Mouse (Mus musculus): Measurements from ENCODE around the gene Atp5d. TPM values are rescaled to one million over a fixed set of nuclear protein-coding genes. Genes with fewer than 3 reads are reported as not detected.
"Not testable (repeated sequence)": the region's sequence is repeated elsewhere in the genome, so short reads cannot be mapped to it uniquely, and the experiment has no call there.

The Atp5d gene
- polyA plus RNA-seq, 1 experiment from 2014 or later, result 861 TPM

DNA sequence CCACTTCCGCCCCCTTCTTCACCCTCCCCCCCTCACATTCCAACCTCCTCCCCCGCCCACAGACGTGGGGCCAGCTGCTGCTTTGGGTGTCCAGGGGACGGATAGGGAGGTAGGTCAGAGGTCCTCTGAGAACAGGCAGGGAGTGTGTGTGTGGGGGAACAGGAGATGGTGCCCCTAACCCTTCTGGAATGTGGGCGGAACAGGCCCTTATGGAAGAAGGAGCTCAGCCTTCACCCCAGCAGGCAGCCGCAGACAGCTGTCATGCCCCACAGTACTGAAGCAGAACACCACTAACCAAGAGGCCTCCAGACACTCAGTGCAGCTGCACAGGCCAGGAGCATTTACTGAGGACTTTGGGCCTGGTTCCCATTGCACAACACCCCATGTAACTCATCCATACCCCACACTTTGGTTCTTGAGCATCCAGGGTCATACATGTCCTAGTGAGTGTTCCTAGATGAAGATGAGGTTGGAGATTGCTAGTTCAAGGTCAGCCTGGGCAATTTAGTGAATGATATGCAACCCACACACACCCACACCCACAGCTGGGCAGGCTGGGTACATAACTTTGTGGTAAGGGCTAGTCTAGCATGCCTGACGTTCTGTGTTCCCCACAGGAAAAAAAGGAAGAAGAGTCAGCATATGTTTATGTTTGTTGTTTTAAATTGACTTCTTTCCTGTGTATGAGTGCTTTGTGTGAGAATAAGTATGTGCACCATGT is 23.2 kb downstream of the Atp5d start:
- Histone ChIP-seq H3K36me3 (peaks cover 12% of the 10 kb centered on the region), H3K4me3 (peak overlapping the region; percentile 41), H3K4me2 (peak overlapping the region; percentile 86), H3K9me3 (replicated peaks) (no peaks in the 10 kb centered on the region), H3K27ac (ENCODE audit: poor library complexity, severe bottlenecking) (peak overlapping the region; percentile 97), H3K9ac (peak overlapping the region; percentile 78), H3K4me1 (replicated peaks) (peaks cover 91% of the 10 kb centered on the region), H3K27me3 (replicated peaks) (no peaks in the 10 kb centered on the region)
- 14% methylated on average over 6 of the region's 7 CpGs for WGBS
- ATAC-seq (ENCODE audit: insufficient number of reproducible peaks, low FRiP score), result no peak

DNA sequence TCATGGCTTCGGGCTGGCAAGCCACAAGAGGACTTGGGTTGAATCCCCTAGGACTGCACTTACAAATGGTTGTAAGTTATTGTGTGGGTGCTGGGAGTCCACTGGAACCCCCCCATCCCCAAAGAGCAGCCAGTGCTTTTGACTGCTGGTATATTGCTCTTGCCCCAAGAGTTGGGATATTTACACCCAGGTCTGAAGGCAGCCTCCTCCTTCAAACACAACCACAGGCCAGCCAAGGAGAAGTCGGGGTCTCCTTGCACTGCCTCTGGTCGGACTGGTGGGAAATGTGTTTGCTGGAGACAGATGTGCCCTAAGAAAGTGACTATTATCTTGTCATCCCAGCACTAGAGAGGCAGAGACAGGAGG is 23.8 kb downstream of the Atp5d start:
- no peak for ATAC-seq (ENCODE audit: insufficient number of reproducible peaks, low FRiP score)
- WGBS, result 76% methylated on average over 3 of the region's 3 CpGs
- Histone ChIP-seq H3K36me3 (peaks cover 7% of the 10 kb centered on the region), H3K27me3 (replicated peaks) (no peaks in the 10 kb centered on the region), H3K9me3 (replicated peaks) (no peaks in the 10 kb centered on the region), H3K4me3 (no peak overlapping the region), H3K4me2 (no peak overlapping the region), H3K4me1 (replicated peaks) (peaks cover 90% of the 10 kb centered on the region), H3K9ac (peak overlapping the region; percentile 78), H3K27ac (ENCODE audit: poor library complexity, severe bottlenecking) (peak overlapping the region; percentile 97)

DNA sequence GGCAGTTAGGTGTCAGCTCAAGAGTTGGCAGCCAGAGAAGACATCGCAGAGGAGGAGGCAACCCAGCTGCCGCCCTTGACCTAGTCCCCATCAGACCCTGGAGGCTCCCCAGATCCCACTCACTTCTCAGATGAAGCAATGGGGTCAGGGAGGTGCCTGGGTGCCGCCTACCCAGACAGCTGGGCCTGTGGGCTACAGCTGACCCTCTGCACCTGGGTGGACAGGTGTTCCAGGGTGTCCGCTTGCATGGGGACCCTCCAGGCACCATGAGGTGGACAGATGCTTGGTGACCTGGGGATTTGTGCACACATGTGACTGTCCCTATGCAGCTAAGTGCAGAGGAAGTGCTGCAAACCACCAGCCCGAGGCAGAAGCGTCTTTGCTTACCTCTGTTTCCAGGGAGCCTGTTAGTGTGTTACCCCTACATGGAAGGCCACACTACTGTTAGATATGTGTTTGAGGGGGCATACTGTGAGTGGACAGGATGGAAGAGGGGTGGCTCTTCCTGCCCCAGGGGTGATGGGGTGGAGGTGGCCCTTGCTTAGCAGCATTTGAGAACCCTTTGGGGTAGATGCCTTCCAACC is 24.4 kb downstream of the Atp5d start:
- no peak for ATAC-seq (ENCODE audit: insufficient number of reproducible peaks, low FRiP score)
- Histone ChIP-seq H3K9me3 (replicated peaks) (no peaks in the 10 kb centered on the region), H3K27me3 (replicated peaks) (no peaks in the 10 kb centered on the region), H3K27ac (ENCODE audit: poor library complexity, severe bottlenecking) (peak overlapping the region; percentile 97), H3K4me1 (replicated peaks) (peaks cover 85% of the 10 kb centered on the region), H3K4me3 (no peak overlapping the region), H3K9ac (peak overlapping the region; percentile 78), H3K4me2 (no peak overlapping the region), H3K36me3 (0 out of 2 replicates have a peak, but pooled peaks cover 2% of the 10 kb centered on the region)
- WGBS, result 74% methylated on average over 6 of the region's 6 CpGs

DNA sequence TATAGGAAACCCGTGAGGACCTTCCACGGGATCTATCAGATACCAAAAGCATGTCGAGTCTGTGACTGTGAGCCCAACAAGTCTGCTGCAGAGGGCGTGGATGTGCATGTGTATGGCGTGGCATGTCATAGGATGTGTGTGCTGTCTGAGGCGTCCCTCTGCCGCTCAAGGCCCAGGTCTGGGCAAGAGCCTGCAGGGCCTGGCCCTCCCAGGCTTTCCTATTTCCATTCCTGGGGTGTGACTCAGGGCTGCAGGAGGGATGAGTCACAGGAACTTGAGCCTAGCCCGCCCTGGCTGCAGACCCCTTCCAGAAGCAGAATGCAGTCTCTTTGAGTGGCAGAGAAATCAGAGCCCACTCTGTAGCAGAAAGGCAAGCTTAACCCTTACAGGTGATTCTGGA is 25.3 kb downstream of the Atp5d start:
- Histone ChIP-seq H3K9me3 (replicated peaks) (no peaks in the 10 kb centered on the region), H3K4me1 (replicated peaks) (peaks cover 79% of the 10 kb centered on the region), H3K9ac (peak overlapping the region; percentile 62), H3K36me3 (0 out of 2 replicates have a peak, but pooled peaks cover under 1% of the 10 kb centered on the region), H3K4me2 (peak overlapping the region; percentile 75), H3K27ac (ENCODE audit: poor library complexity, severe bottlenecking) (peak overlapping the region; percentile 97), H3K27me3 (replicated peaks) (no peaks in the 10 kb centered on the region), H3K4me3 (no peak overlapping the region)
- no peak for ATAC-seq (ENCODE audit: insufficient number of reproducible peaks, low FRiP score)
- 36% methylated on average over 8 of the region's 8 CpGs for WGBS

DNA sequence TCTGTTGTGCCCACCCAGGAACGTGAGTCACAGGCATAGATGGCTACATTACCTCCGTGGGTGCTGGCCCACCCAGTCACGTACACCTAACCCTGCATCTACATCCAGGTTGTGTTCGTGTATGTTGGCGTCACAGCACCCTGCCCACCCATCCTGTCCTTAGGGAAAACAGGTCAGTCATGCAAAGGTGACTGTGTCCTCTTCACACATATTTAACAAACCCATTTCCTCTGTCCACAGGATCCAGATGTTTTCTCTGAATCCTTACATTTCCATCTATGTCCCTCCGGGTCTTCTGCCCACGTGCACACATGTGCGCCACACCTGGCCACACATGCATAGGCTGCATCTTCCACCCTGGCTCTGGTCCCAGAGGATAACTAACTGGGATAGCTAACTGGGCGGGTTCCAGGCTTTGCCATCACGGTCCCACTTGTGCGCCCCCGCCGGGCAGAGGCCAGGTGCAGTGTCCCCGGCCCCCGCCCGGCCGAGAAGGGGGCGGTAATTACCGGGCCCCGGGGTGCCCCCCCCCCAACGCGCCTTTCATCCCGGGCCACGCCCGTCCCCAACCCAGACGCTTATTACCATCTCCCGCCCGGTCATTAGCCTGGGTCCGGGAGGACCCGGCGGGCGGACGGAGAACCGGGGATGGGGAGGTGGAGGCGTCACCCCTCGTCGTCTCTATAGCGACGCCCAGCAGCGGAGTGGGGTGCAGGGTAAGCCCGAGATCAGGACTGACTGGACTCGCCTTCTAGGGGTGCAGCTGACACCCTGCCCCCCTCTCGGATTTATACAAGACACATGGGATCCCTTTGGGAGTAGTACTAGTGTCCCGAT is 25.9 kb downstream of the Atp5d start:
- Histone ChIP-seq H3K4me1 (replicated peaks) (peaks cover 79% of the 10 kb centered on the region), H3K27ac (ENCODE audit: poor library complexity, severe bottlenecking) (peak overlapping the region; percentile 97), H3K27me3 (replicated peaks) (no peaks in the 10 kb centered on the region), H3K4me2 (peak overlapping the region; percentile 75), H3K9me3 (replicated peaks) (no peaks in the 10 kb centered on the region), H3K4me3 (peak overlapping the region; percentile 38), H3K9ac (peak overlapping the region; percentile 62), H3K36me3 (no peaks in the 10 kb centered on the region; the same call in 1 of the 2 replicates)
- no peak for ATAC-seq (ENCODE audit: insufficient number of reproducible peaks, low FRiP score)
- 8% methylated on average over 44 of the region's 44 CpGs for WGBS

DNA sequence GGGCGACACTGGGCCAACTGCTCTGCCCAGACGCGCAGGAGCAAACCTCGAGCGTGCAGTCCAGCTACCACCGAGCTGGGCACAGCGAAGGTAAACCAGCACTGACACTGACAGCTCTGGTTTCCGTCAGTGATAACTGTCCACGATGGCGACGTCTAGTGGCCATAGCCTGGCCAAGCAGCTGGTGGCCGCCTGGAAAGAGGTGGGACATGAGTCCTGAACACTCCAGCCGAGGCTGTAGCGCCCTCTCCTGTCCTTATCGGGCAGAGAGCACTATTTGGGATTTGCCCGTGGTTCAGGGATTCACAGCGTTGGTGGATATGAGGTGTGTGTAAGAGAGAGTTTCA is 26.5 kb downstream of the Atp5d start:
- Histone ChIP-seq H3K9ac (peak overlapping the region; percentile 62), H3K9me3 (replicated peaks) (no peaks in the 10 kb centered on the region), H3K27ac (ENCODE audit: poor library complexity, severe bottlenecking) (peak overlapping the region; percentile 97), H3K4me1 (replicated peaks) (peaks cover 81% of the 10 kb centered on the region), H3K4me2 (peak overlapping the region; percentile 75), H3K4me3 (peak overlapping the region; percentile 38), H3K27me3 (replicated peaks) (no peaks in the 10 kb centered on the region), H3K36me3 (peaks cover 4% of the 10 kb centered on the region)
- WGBS, result 0% methylated on average over 17 of the region's 17 CpGs
- peak; percentile 30 for ATAC-seq (ENCODE audit: insufficient number of reproducible peaks, low FRiP score)

DNA sequence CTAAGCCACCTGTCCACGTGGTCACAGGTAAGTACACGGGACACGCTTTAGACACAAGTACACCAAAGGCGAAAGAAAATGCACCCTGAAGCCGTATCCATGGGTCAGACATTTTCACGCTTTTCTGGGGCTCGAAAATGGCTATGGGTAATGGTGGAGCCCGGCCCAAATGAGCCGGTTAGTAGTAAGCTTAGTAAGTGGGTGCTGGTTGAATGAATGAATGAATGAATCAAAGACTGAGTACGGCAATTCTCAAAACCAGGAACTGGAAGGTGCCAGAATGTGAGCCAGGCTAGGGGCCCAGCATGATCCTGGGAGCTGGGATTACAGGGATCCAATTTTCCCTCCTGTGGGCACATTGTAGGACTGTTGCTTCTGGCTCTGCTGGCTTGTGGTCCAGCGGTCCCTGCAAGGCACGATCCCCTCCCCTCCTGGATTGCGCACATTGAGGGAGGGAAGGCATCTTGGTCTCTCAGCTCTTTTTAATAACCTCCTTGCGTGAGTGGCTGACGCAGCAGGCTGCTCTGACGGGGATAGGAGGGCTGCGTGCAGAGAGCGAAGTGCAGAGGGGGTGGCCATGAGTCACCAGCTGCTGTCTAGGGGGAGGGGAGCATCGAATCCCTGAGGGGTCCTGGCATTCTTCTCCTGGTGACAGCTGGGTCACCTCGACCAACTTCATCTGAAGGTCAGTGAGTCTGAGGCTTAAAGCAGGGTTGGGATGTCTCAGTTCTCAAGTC is 27.1 kb downstream of the Atp5d start, which contains the start of gene Cirbp:
Cirbp (plus strand) TSS at position 594 of the 737 bp plus-strand sequence.
- H3K9ac ChIP-seq, result peak within 1 kb of the TSS; percentile 62
- H3K27me3 ChIP-seq (replicated peaks), result no peaks in the 10 kb centered on the region
- ATAC-seq (ENCODE audit: insufficient number of reproducible peaks, low FRiP score), result no peak
- peak within 1 kb of the TSS; percentile 38 for H3K4me3 ChIP-seq
- H3K4me1 ChIP-seq (replicated peaks), result peaks cover 80% of the 10 kb centered on the region
- peaks cover 10% of the 10 kb centered on the region for H3K36me3 ChIP-seq
- 10% methylated on average over 20 of the region's 20 CpGs for WGBS
- no peaks in the 10 kb centered on the region for H3K9me3 ChIP-seq (replicated peaks)
- H3K27ac ChIP-seq (ENCODE audit: poor library complexity, severe bottlenecking), result peak within 1 kb of the TSS; percentile 100
- H3K4me2 ChIP-seq, result peak within 1 kb of the TSS; percentile 75

DNA sequence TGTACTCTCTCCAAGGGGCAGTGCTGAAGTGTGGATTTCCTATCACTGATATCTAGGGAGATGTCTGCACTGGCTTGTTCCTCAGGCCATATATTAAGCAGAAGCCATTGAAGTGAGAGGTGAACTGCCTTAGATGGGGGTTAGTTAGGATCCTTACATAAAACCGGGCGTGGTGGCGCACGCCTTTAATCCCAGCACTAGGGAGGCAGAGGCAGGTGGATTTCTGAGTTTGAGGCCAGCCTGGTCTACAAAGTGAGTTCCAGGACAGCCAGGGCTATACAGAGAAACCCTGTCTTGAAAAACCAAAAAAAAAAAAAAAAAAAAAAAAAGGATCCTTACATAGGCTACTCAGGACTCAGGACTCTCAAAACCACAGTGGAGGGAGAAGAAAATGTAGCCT is 27.7 kb downstream of the Atp5d start:
- H3K4me1 ChIP-seq (replicated peaks), result peaks cover 76% of the 10 kb centered on the region
- H3K36me3 ChIP-seq, result peaks cover 15% of the 10 kb centered on the region
- H3K27ac ChIP-seq (ENCODE audit: poor library complexity, severe bottlenecking), result peak overlapping the region; percentile 100
- not testable (repeated sequence) for H3K4me3 ChIP-seq; H3K9me3 ChIP-seq (replicated peaks); H3K27me3 ChIP-seq (replicated peaks); ATAC-seq (ENCODE audit: insufficient number of reproducible peaks, low FRiP score)
- H3K4me2 ChIP-seq, result peak overlapping the region; percentile 75
- peak overlapping the region; percentile 51 for H3K9ac ChIP-seq
- 77% methylated on average over 4 of the region's 4 CpGs for WGBS

DNA sequence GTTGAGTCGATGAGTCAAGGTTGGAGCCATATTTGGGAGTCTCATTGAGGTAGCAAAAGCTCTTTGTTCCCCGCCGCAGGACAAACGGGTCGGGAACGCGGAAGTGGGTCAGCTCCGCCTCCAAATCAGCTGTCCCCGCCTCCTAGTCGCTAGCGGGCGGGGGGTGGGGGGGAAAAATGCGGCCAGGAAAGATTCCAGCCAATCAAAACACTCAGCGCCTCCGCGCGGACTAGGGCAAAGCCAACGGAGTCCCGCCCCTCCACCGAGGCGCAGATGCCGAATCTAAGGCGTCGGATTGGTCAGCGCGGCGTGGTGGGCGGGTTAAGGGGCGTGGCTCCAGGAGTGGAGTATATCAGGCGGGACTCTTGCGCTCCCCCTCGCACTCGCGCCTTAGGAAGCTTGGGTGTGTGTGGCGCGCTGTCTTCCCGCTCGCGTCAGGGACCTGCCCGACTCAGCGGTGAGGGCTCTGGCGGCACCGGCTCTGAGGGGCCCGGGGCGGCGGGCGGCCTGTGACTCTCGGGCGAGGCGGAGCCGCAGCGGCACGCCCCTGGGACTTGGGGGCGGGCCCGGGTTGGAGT is 29.1 kb downstream of the Atp5d start:
- Histone ChIP-seq H3K27me3 (replicated peaks) (no peaks in the 10 kb centered on the region), H3K9ac (peak overlapping the region; percentile 99), H3K4me2 (peak overlapping the region; percentile 75), H3K4me3 (peak overlapping the region; percentile 97), H3K36me3 (peaks cover 28% of the 10 kb centered on the region), H3K4me1 (replicated peaks) (peaks cover 76% of the 10 kb centered on the region), H3K9me3 (replicated peaks) (no peaks in the 10 kb centered on the region), H3K27ac (ENCODE audit: poor library complexity, severe bottlenecking) (peak overlapping the region; percentile 100)
- peak; percentile 92 for ATAC-seq (ENCODE audit: insufficient number of reproducible peaks, low FRiP score)
- WGBS, result under 1% methylated on average over 55 of the region's 55 CpGs

DNA sequence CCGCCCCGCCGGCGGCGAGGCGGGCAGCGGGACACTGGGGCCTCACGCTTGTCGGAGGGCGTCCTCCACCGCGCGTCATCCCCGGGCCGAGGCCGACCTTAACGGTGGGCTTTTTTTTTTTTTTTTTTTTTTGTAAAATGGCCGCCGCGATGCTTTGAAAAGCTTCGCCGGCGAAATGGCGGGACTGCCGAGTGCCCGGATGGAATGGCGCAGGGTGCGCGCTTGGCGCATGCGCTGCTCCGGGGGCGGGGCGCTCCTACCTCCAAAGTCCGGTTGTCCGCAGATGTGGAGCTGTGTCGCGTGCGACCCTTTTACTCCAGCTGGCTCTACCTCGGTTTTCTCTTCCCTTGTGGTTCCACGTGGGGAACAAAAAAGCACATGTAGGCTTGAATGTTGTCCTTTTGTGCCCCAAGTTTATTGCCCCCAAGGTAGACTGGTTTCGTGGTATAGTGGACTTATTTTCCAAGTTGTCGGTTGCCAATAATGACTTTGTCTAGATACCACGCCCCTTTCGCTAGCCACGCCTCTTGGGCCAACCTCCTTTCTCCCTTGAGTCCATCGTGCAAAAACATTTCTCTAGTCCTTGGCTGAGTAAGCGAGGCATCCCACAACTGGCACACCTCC is 29.7 kb downstream of the Atp5d start:
- Histone ChIP-seq H3K27me3 (replicated peaks) (no peaks in the 10 kb centered on the region), H3K27ac (ENCODE audit: poor library complexity, severe bottlenecking) (peak overlapping the region; percentile 100), H3K36me3 (peaks cover 28% of the 10 kb centered on the region), H3K9me3 (replicated peaks) (no peaks in the 10 kb centered on the region), H3K4me2 (peak overlapping the region; percentile 75), H3K4me1 (replicated peaks) (peaks cover 72% of the 10 kb centered on the region), H3K9ac (peak overlapping the region; percentile 99), H3K4me3 (peak overlapping the region; percentile 97)
- peak; percentile 67 for ATAC-seq (ENCODE audit: insufficient number of reproducible peaks, low FRiP score)
- WGBS, result under 1% methylated on average over 47 of the region's 48 CpGs
